32 mouse cellular contexts compared by ENCODE assay signal in genomic region chr6:121221876-121222597, GRCm38 (mm10). TPM values are rescaled to one million over a fixed set of nuclear protein-coding genes. Genes with fewer than 3 reads are reported as not detected.
DNase-seq lines count a peak whose midpoint lies in the region; ATAC-seq and TF ChIP-seq lines count a peak whose summit lies in the region.
"Had no signal": no experiment of that assay in that cellular context is flagged by ENCODE, and none has a peak within 500 bp of the region (broad histone marks: within the 10 kb centered on the region; RNA-seq: fewer than 3 reads in every experiment).

No protein-coding gene starts in this region.

- H3K36me3 ChIP-seq in liver, adult 2 months (ENCODE audit: control insufficient read depth, insufficient read depth, low read length): no peaks in the 10 kb centered on the region
- H3K36me3 ChIP-seq in liver, embryonic 12.5 days: no peaks in the 10 kb centered on the region; the same call in 1 of the 2 replicates
- H3K36me3 ChIP-seq: embryonic facial prominence, embryonic 10.5 days; embryonic facial prominence, embryonic 13.5 days; forebrain, embryonic 12.5 days; forebrain, embryonic 15.5 days; heart, embryonic 10.5 days; hindbrain, embryonic 10.5 days; hindbrain, embryonic 13.5 days; intestine, embryonic 15.5 days had no signal

- no peak overlapping the region for H3K4me2 ChIP-seq in liver, embryonic 12.5 days
- H3K4me2 ChIP-seq: embryonic facial prominence, embryonic 13.5 days; forebrain, embryonic 12.5 days; forebrain, embryonic 15.5 days; hindbrain, embryonic 13.5 days; intestine, embryonic 15.5 days had no signal

- no peak for TF ChIP-seq POLR2A in liver, adult 2 months (IDR thresholded peaks at IDR 0.05; ENCODE audit: extremely low read depth, insufficient read depth, low read length)

- H3K79me2 ChIP-seq in liver, adult 2 months (ENCODE audit: control insufficient read depth, insufficient read depth, low read length): no peaks in the 10 kb centered on the region

- H3K4me1 ChIP-seq in liver, adult 2 months (ENCODE audit: control insufficient read depth, insufficient read depth, low read length): peaks cover 16% of the 10 kb centered on the region
- peaks cover 29% of the 10 kb centered on the region for H3K4me1 ChIP-seq in liver, embryonic 12.5 days
- H3K4me1 ChIP-seq: embryonic facial prominence, embryonic 13.5 days; forebrain, embryonic 12.5 days; forebrain, embryonic 15.5 days; hindbrain, embryonic 13.5 days; intestine, embryonic 15.5 days had no signal

- H3K9me3 ChIP-seq in liver, embryonic 12.5 days (replicated peaks): no peaks in the 10 kb centered on the region
- H3K9me3 ChIP-seq: embryonic facial prominence, embryonic 10.5 days; embryonic facial prominence, embryonic 13.5 days; forebrain, embryonic 12.5 days; forebrain, embryonic 15.5 days; heart, embryonic 10.5 days; hindbrain, embryonic 10.5 days; hindbrain, embryonic 13.5 days; intestine, embryonic 15.5 days had no signal

- peak overlapping the region; percentile 97 for H3K27ac ChIP-seq in gastrocnemius, adult 2 months
- peak overlapping the region; percentile 21 for H3K27ac ChIP-seq in liver, adult 2 months (replicated peaks; ENCODE audit: insufficient read depth, low read depth, low read length)
- H3K27ac ChIP-seq in liver, embryonic 12.5 days: no peak overlapping the region
- H3K27ac ChIP-seq: embryonic facial prominence, embryonic 10.5 days; embryonic facial prominence, embryonic 13.5 days; forebrain, embryonic 12.5 days; forebrain, embryonic 15.5 days; heart, embryonic 10.5 days; hindbrain, embryonic 10.5 days; hindbrain, embryonic 13.5 days; intestine, embryonic 15.5 days had no signal

- DNase-seq in adrenal gland, postnatal 10 days: peak; percentile 17
- DNase-seq in adrenal gland, postnatal 4 days (ENCODE audit: low spot score in 2 of 2): no peak
- DNase-seq in gastrocnemius, adult 2 months: no peak
- DNase-seq in gastrocnemius, postnatal 4 days (ENCODE audit: low spot score in 2 of 2): no peak
- peak; percentile 85 for DNase-seq in liver, adult 2 months (ENCODE audit: extremely low read depth, low read depth, low spot score)
- peak; percentile 72 for DNase-seq in adipocyte (ENCODE audit: low spot score)
- DNase-seq: B cell, adult 2 months; cerebellum, adult 11-12 months; cerebellum, adult 8-10 months; cerebellum, postnatal 10 days; cerebellum, postnatal 36 days; embryo, embryonic 11 days; gastrocnemius, postnatal 10 days; gastrocnemius, postnatal 36 days; heart, postnatal 36 days; kidney, adult 11 months; kidney, adult 8-10 months had no signal

- H3K27me3 ChIP-seq in liver, adult 2 months (ENCODE audit: control insufficient read depth, insufficient read depth, low read length): no peaks in the 10 kb centered on the region
- H3K27me3 ChIP-seq in liver, embryonic 12.5 days (replicated peaks): no peaks in the 10 kb centered on the region
- H3K27me3 ChIP-seq: CH12.LX; embryonic facial prominence, embryonic 13.5 days; forebrain, embryonic 12.5 days; forebrain, embryonic 15.5 days; hindbrain, embryonic 13.5 days; intestine, embryonic 15.5 days; Patski had no signal

- ATAC-seq in liver, embryonic 12.5 days: no peak
- no peak for ATAC-seq in monocyte, adult 5-6 weeks (replicated peaks; ENCODE audit: insufficient number of reproducible peaks, low FRiP score, low TSS enrichment, poor library complexity, severe bottlenecking)
- ATAC-seq: forebrain, embryonic 15.5 days; hindbrain, embryonic 16.5 days; intestine, embryonic 15.5 days; Patski had no signal

- intact Hi-C loops in gastrocnemius, adult 2 months (cut with DNase I): no loop called here

- H3K9ac ChIP-seq in liver, adult 2 months (ENCODE audit: low read depth, low read length): no peak overlapping the region
- H3K9ac ChIP-seq in liver, embryonic 12.5 days: no peak overlapping the region
- H3K9ac ChIP-seq: embryonic facial prominence, embryonic 13.5 days; forebrain, embryonic 12.5 days; forebrain, embryonic 15.5 days; hindbrain, embryonic 13.5 days; intestine, embryonic 15.5 days had no signal

- TF ChIP-seq CTCF in gastrocnemius, adult 2 months (IDR thresholded peaks at IDR 0.05): no peak
- TF ChIP-seq CTCF in liver, adult 2 months (IDR thresholded peaks at IDR 0.05; ENCODE audit: low read depth, low read length): no peak

- H3K4me3 ChIP-seq in gastrocnemius, adult 2 months: peak overlapping the region; percentile 7; the same call in 1 of the 2 replicates
- H3K4me3 ChIP-seq in liver, adult 2 months (ENCODE audit: insufficient read depth, low read depth, low read length): no peak overlapping the region
- H3K4me3 ChIP-seq in liver, embryonic 12.5 days: no peak overlapping the region
- H3K4me3 ChIP-seq: embryonic facial prominence, embryonic 10.5 days; embryonic facial prominence, embryonic 13.5 days; erythroblast, embryonic 14.5 days; forebrain, embryonic 12.5 days; forebrain, embryonic 15.5 days; heart, embryonic 10.5 days; hindbrain, embryonic 10.5 days; hindbrain, embryonic 13.5 days; intestine, embryonic 15.5 days had no signal

- WGBS in liver, adult 2 months: 37% methylated on average over 8 of the region's 8 CpGs
- 80% methylated on average over 8 of the region's 8 CpGs for WGBS in liver, embryonic 12.5 days (ENCODE audit: insufficient replicate concordance)

RNA-seq across cellular contexts. Expression of gene Tuba8, which starts 11.5 kb away (rescaled TPM):
- total RNA-seq in adrenal gland, postnatal 10 days (2021): 10 to 100 TPM; 11.3 to 19.1 TPM
- total RNA-seq in adrenal gland, postnatal 4 days (2021): 1 to 10 TPM; 1.8 to 2.6 TPM
- 100 to 1,000 TPM; 201 to 248 TPM for total RNA-seq in gastrocnemius, adult 2 months (2021)
- 10 to 100 TPM; 26.4 to 36.8 TPM for total RNA-seq in gastrocnemius, postnatal 4 days (2021)
- 0.55 and 1.9 TPM in 2 replicates for total RNA-seq in liver, adult 2 months (2014; rRNA removed)
- polyA plus RNA-seq in liver, adult 2 months (2012; rRNA removed): 1.5 and 1.6 TPM in 2 replicates
- polyA plus RNA-seq in liver, embryonic 12.5 days (2016; fragmentation: Nextera tagmentation; extraction: Ambion mirVana): 7.2 and 8.4 TPM in 2 replicates
- total RNA-seq in monocyte, adult 5-6 weeks (2017): 1.1 to 3.4 TPM (median 2.6 TPM) in 3 replicates
- total RNA-seq: CH12.LX had no signal
- polyA plus RNA-seq: heart, embryonic 14.5 days had no signal

RNA-seq across cellular contexts. Expression of gene Usp18, which starts 23.7 kb away (rescaled TPM):
- total RNA-seq in adrenal gland, postnatal 10 days (2021): 1 to 10 TPM; 1.4 to 1.9 TPM
- 1 to 10 TPM in 1 of 2 experiments, under 1 TPM in 1; 0.98 to 2.3 TPM for total RNA-seq in adrenal gland, postnatal 4 days (2021)
- 1 to 10 TPM in 1 of 2 experiments, under 1 TPM in 1; 0.89 to 1.5 TPM for total RNA-seq in gastrocnemius, adult 2 months (2021)
- total RNA-seq in gastrocnemius, postnatal 4 days (2021): 1 to 10 TPM; 1.0 to 1.2 TPM
- 16.8 and 25.5 TPM in 2 replicates for total RNA-seq in liver, adult 2 months (2014; rRNA removed)
- 9.7 and 27.8 TPM in 2 replicates for polyA plus RNA-seq in liver, adult 2 months (2012; rRNA removed)
- polyA plus RNA-seq in liver, embryonic 12.5 days (2016; fragmentation: Nextera tagmentation; extraction: Ambion mirVana): 5.0 and 5.9 TPM in 2 replicates
- 3.1 to 9.2 TPM (median 5.0 TPM) in 3 replicates for total RNA-seq in monocyte, adult 5-6 weeks (2017)
- polyA plus RNA-seq: erythroblast, embryonic 14.5 days had no signal

RNA-seq across cellular contexts. Expression of gene Pex26, which starts 38.6 kb away (rescaled TPM):
- 10 to 100 TPM; 10.5 to 11.1 TPM for total RNA-seq in adrenal gland, postnatal 10 days (2021)
- total RNA-seq in adrenal gland, postnatal 4 days (2021): 10 to 100 TPM; 13.4 TPM
- 1 to 10 TPM; 3.5 to 3.8 TPM for total RNA-seq in gastrocnemius, adult 2 months (2021)
- 1 to 10 TPM; 5.8 to 6.1 TPM for total RNA-seq in gastrocnemius, postnatal 4 days (2021)
- total RNA-seq in liver, adult 2 months (2014; rRNA removed): 10.0 and 13.2 TPM in 2 replicates
- polyA plus RNA-seq in liver, adult 2 months (2012; rRNA removed): 20.4 and 23.5 TPM in 2 replicates
- 5.3 and 5.5 TPM in 2 replicates for polyA plus RNA-seq in liver, embryonic 12.5 days (2016; fragmentation: Nextera tagmentation; extraction: Ambion mirVana)
- 4.0 to 9.1 TPM (median 4.9 TPM) in 3 replicates for total RNA-seq in monocyte, adult 5-6 weeks (2017)

Comparison
In these comparisons a context has a peak if more than half of its experiments do, and no peak if none do; other contexts are left out.
1. DNase-seq: peak in adrenal gland, postnatal 10 days (single experiment), liver, adult 2 months (single experiment) and adipocyte (single experiment); none in adrenal gland, postnatal 4 days (0 of 2), gastrocnemius, adult 2 months (single experiment) and gastrocnemius, postnatal 4 days (0 of 2).
2. RNA of gene Tuba8, which starts 11.5 kb away (total RNA-seq): 201 to 248 TPM in gastrocnemius, adult 2 months; 26.4 to 36.8 TPM in gastrocnemius, postnatal 4 days, 11.3 to 19.1 TPM in adrenal gland, postnatal 10 days, 1.1 to 3.4 TPM in monocyte, adult 5-6 weeks, 1.8 to 2.6 TPM in adrenal gland, postnatal 4 days and 0.55 to 1.9 TPM in liver, adult 2 months; every median in the first group is over 4 times any median in the second.